Mouse (Mus musculus) lung, embryonic 14.5 days (tissue): ENCODE data around the gene Gm10260. TPM values are rescaled to one million over a fixed set of nuclear protein-coding genes. Genes with fewer than 3 reads are reported as not detected.

Source experiments
- ATAC-seq: fragments of 200-750 bp; cut with Nextera tagmentation; 2 replicates; pipeline ENCODE4 v1.8.0; 2017; ENCODE audit warnings: mild to moderate bottlenecking, moderate TSS enrichment, moderate library complexity; ENCODE audit not compliant: insufficient read depth
- DNase-seq: peaks from one replicate; pipeline ENCODE4 v3.0.0-alpha.2; 2015
- H3K27ac ChIP-seq: fragments of 300-500 bp; sonication (generic); 2 replicates; pipeline ENCODE4 v1.5.1; 2014; ENCODE audit warnings: low read depth, mild to moderate bottlenecking, moderate library complexity
- H3K27me3 ChIP-seq: fragments of 300-500 bp; sonication (generic); 2 replicates; pipeline ENCODE4 v1.6.1; 2014; ENCODE audit warnings: low read length, control low read depth; ENCODE audit not compliant: insufficient read depth
- H3K36me3 ChIP-seq: fragments of 300-500 bp; sonication (generic); 2 replicates; pipeline ENCODE4 v1.6.1; 2014; ENCODE audit warnings: control low read depth; ENCODE audit not compliant: insufficient read depth
- H3K4me1 ChIP-seq: fragments of 300-500 bp; sonication (generic); 2 replicates; pipeline ENCODE4 v1.6.1; 2014; ENCODE audit warnings: antibody characterized with exemption, control low read depth; ENCODE audit not compliant: insufficient read depth
- H3K4me2 ChIP-seq: fragments of 300-500 bp; sonication (generic); 2 replicates; pipeline ENCODE4 v1.6.1; 2014; ENCODE audit warnings: mild to moderate bottlenecking
- H3K4me3 ChIP-seq: fragments of 300-500 bp; sonication (generic); 2 replicates; pipeline ENCODE4 v1.5.1; 2014; ENCODE audit warnings: low read depth, low read length
- H3K9ac ChIP-seq: fragments of 300-500 bp; sonication (generic); 2 replicates; pipeline ENCODE4 v1.6.1; 2014
- H3K9me3 ChIP-seq: fragments of 300-500 bp; sonication (generic); 2 replicates; pipeline ENCODE4 v1.6.1; 2016; ENCODE audit warnings: low read depth, low read length, control low read depth
- CTCF ChIP-seq: IDR thresholded peaks from 2 replicates; pipeline ENCODE4 v1.5.1; 2016; ENCODE audit warnings: antibody characterized with exemption, low read depth
- WGBS: fragments of 180-500 bp; shearing (Covaris S2); extraction: QIAGEN DNeasy Blood & Tissue Kit; methylation state at CpG from one replicate; pipeline ENCODE4 v1.1.7; 2014; 5-methylcytosine and 5-hydroxymethylcytosine counted together
- polyA plus RNA-seq: library from polyadenylated mRNA; unstranded; fragments of >200 nt; fragmentation: Nextera tagmentation; extraction: Ambion mirVana; gene quantifications from 2 replicates; pipeline ENCODE4 v1.2.1, GENCODE M21; 2014

Gene Gm10260
- polyA plus RNA-seq, 1 experiment from 2014 or later: 2.4 TPM

GRCm38 (mm10) chr13:97756091-97756490, 4.3 kb downstream of the Gm10260 start:
- no peak overlapping the region for H3K4me2 ChIP-seq
- no peak overlapping the region for H3K27ac ChIP-seq
- H3K4me1 ChIP-seq: no peaks in the 10 kb centered on the region
- DNase-seq: no peak
- H3K27me3 ChIP-seq: no peaks in the 10 kb centered on the region
- no peaks in the 10 kb centered on the region for H3K36me3 ChIP-seq
- H3K9ac ChIP-seq: no peak overlapping the region
- 79% methylated on average over 6 of the region's 6 CpGs for WGBS
- H3K4me3 ChIP-seq: no peak overlapping the region
- H3K9me3 ChIP-seq: no peaks in the 10 kb centered on the region
- no peak for ATAC-seq
- no peak for TF ChIP-seq CTCF

DNA sequence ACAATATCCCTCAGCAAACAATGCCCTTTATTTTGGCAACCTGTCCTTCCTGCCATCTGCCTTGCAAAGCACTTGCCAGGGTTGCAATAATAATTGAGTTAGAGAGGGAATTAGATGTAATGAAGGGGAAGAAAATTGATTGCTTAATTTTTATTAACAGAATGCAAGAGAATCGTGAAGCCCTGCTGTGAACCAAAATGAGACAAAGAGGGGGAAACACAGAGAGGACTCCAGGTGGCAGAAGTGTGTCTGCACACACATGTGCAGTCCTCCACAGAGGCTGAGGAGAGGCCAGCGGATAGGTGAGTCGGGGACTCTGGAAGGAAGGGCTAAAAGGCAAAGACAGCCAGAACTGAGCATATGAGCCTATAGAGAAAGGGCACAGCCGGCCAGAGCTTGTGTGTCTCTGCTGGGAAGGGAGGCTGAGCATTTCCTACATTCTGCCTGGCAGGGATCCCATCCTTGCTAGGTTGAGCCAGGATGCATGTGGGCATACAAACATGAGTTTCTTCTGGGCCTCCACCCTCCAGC, 9.5 kb downstream of the Gm10260 start:
- TF ChIP-seq CTCF: no peak
- no peak overlapping the region for H3K27ac ChIP-seq
- DNase-seq (no peak), ATAC-seq (no peak)
- H3K4me3 ChIP-seq: no peak overlapping the region
- H3K4me2 ChIP-seq: no peak overlapping the region
- H3K9ac ChIP-seq: no peak overlapping the region
- no peaks in the 10 kb centered on the region for H3K27me3 ChIP-seq
- 60% methylated on average over 4 of the region's 4 CpGs for WGBS
- no peaks in the 10 kb centered on the region for H3K4me1 ChIP-seq
- H3K36me3 ChIP-seq: no peaks in the 10 kb centered on the region
- no peaks in the 10 kb centered on the region for H3K9me3 ChIP-seq

- Histone ChIP-seq H3K4me2 (no peak overlapping the region), H3K4me3 (no peak overlapping the region), H3K9me3 (no peaks in the 10 kb centered on the region), H3K27ac (no peak overlapping the region), H3K9ac (no peak overlapping the region), H3K36me3 (no peaks in the 10 kb centered on the region), H3K4me1 (no peaks in the 10 kb centered on the region), H3K27me3 (no peaks in the 10 kb centered on the region)
- TF ChIP-seq CTCF: no peak
- ATAC-seq (peak; percentile 28), DNase-seq (peak; percentile 37)
- WGBS: 53% methylated on average over 20 of the region's 20 CpGs
Measured at GRCm38 (mm10) chr13:97747037-97747860, 13.2 kb downstream of the Gm10260 start.

GRCm38 (mm10) chr13:97744669-97745068, 15.8 kb downstream of the Gm10260 start:
- H3K4me3 ChIP-seq: no peak overlapping the region
- 84% methylated on average over 7 of the region's 7 CpGs for WGBS
- ATAC-seq (no peak), DNase-seq (no peak)
- H3K9me3 ChIP-seq: no peaks in the 10 kb centered on the region
- no peak for TF ChIP-seq CTCF
- H3K27me3 ChIP-seq: no peaks in the 10 kb centered on the region
- no peaks in the 10 kb centered on the region for H3K4me1 ChIP-seq
- H3K27ac ChIP-seq: no peak overlapping the region
- H3K4me2 ChIP-seq: no peak overlapping the region
- H3K36me3 ChIP-seq: no peaks in the 10 kb centered on the region
- H3K9ac ChIP-seq: no peak overlapping the region

DNA sequence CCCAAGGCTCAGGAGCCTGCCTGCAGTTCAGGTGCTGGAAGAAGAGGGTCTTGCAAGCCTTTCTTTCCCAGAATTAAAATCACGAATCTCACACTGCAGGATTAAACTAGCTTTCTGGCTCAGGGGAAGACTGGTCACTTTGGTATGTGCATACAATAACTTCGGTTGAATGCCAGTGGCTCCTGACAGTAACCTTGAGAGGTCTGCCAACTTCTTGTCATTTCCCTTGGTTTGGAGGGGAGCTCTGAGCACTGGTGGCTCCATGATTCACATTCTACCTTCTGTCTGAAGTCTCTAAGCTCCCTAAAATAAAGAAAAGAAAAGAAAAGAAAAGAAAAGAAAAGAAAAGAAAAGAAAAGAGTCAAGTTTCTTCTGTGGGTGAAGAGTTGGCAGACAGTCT, 16.4 kb downstream of the Gm10260 start:
- no peak for ATAC-seq
- DNase-seq: no peak
- 43% methylated on average over 2 of the region's 2 CpGs for WGBS
- Histone ChIP-seq H3K4me1 (no peaks in the 10 kb centered on the region), H3K27ac (0 out of 2 replicates have a peak overlapping the region, but pooled peaks have one; percentile 18), H3K36me3 (no peaks in the 10 kb centered on the region), H3K27me3 (no peaks in the 10 kb centered on the region), H3K9me3 (no peaks in the 10 kb centered on the region), H3K9ac (no peak overlapping the region), H3K4me3 (no peak overlapping the region), H3K4me2 (no peak overlapping the region)
- no peak for TF ChIP-seq CTCF

GRCm38 (mm10) chr13:97743229-97743988, 17.0 kb downstream of the Gm10260 start:
- ATAC-seq (no peak), DNase-seq (no peak)
- no peak overlapping the region for H3K4me2 ChIP-seq
- no peak overlapping the region for H3K9ac ChIP-seq
- no peak for TF ChIP-seq CTCF
- no peak overlapping the region for H3K4me3 ChIP-seq
- 46% methylated on average over 3 of the region's 3 CpGs for WGBS
- H3K27me3 ChIP-seq: no peaks in the 10 kb centered on the region
- no peaks in the 10 kb centered on the region for H3K36me3 ChIP-seq
- H3K27ac ChIP-seq: 0 out of 2 replicates have a peak overlapping the region, but pooled peaks have one; percentile 18
- no peaks in the 10 kb centered on the region for H3K4me1 ChIP-seq
- no peaks in the 10 kb centered on the region for H3K9me3 ChIP-seq

- no peak overlapping the region for H3K4me3 ChIP-seq
- H3K9ac ChIP-seq: no peak overlapping the region
- ATAC-seq (no peak), DNase-seq (no peak)
- no peaks in the 10 kb centered on the region for H3K9me3 ChIP-seq
- H3K4me1 ChIP-seq: no peaks in the 10 kb centered on the region
- TF ChIP-seq CTCF: no peak
- H3K27me3 ChIP-seq: no peaks in the 10 kb centered on the region
- no peaks in the 10 kb centered on the region for H3K36me3 ChIP-seq
- H3K27ac ChIP-seq: no peak overlapping the region
- WGBS: 63% methylated on average over 6 of the region's 6 CpGs
- H3K4me2 ChIP-seq: no peak overlapping the region
Measured at GRCm38 (mm10) chr13:97735931-97736330, 24.5 kb downstream of the Gm10260 start.
